Mouse (Mus musculus) MEL (cell line): ENCODE results near the gene Crb3. TPM values are rescaled to one million over a fixed set of nuclear protein-coding genes. Genes with fewer than 3 reads are reported as not detected.

Experiments
- DNase-seq: peaks from one replicate; pipeline ENCODE4 v3.0.0; 2011; ENCODE audit warnings: low read depth, low spot score
- H3K27ac ChIP-seq: 2 replicates; pipeline ENCODE4 v1.5.1; 2012; ENCODE audit warnings: low read depth, mild to moderate bottlenecking, control low read depth, low read length, moderate library complexity; ENCODE audit not compliant: control insufficient read depth
- H3K27me3 ChIP-seq, 2 experiments: fragments of 150-350 bp in 1 of 2; sonication (generic) in 1 of 2; 2 replicates each; pipeline ENCODE4 v1.6.1; 2012; ENCODE audit warnings: low read length in 2 of 2, mild to moderate bottlenecking in 2 of 2, improper control_type of control experiment in 1 of 2, moderate library complexity in 1 of 2; ENCODE audit not compliant: insufficient read depth in 2 of 2, control insufficient read depth in 1 of 2
- H3K36me3 ChIP-seq, 2 experiments: 2 replicates each; pipeline ENCODE4 v1.6.1; 2012 to 2014; ENCODE audit warnings: low read length in 2 of 2, improper control_type of control experiment in 1 of 2, inconsistent platforms in 1 of 2, mild to moderate bottlenecking in 1 of 2; ENCODE audit not compliant: insufficient read depth in 2 of 2, control insufficient read depth in 1 of 2
- H3K4me1 ChIP-seq, 2 experiments: fragments of 150-350 bp in 1 of 2; sonication (generic) in 1 of 2; 2 replicates each; pipeline ENCODE4 v1.6.1; 2012; ENCODE audit warnings: low read length in 2 of 2, improper control_type of control experiment in 1 of 2, mild to moderate bottlenecking in 1 of 2; ENCODE audit not compliant: insufficient read depth in 2 of 2, control insufficient read depth in 1 of 2
- H3K4me3 ChIP-seq, 2 experiments: fragments of 150-350 bp in 1 of 2; sonication (generic) in 1 of 2; 2 replicates each; pipeline ENCODE4 v1.5.1; 2012; ENCODE audit warnings: low read depth in 2 of 2, low read length in 2 of 2, mild to moderate bottlenecking in 2 of 2, moderate library complexity in 2 of 2, control low read depth in 1 of 2, improper control_type of control experiment in 1 of 2; ENCODE audit not compliant: control insufficient read depth in 1 of 2, insufficient read depth in 1 of 2
- H3K79me2 ChIP-seq: 2 replicates; pipeline ENCODE4 v1.6.1; 2012; ENCODE audit warnings: mild to moderate bottlenecking, low read length, moderate library complexity; ENCODE audit not compliant: control insufficient read depth, poor library complexity, insufficient read depth
- H3K9ac ChIP-seq: 2 replicates; pipeline ENCODE4 v1.6.1; 2012; ENCODE audit warnings: low read depth, mild to moderate bottlenecking, control low read depth, low read length, moderate library complexity; ENCODE audit not compliant: control insufficient read depth, poor library complexity, severe bottlenecking
- H3K9me3 ChIP-seq: fragments of 150-350 bp; sonication (generic); replicated peaks from 2 replicates; pipeline ENCODE4 v1.6.1; 2012; ENCODE audit warnings: mild to moderate bottlenecking, low read length, improper control_type of control experiment, moderate library complexity; ENCODE audit not compliant: insufficient read depth
- E2F4 ChIP-seq: IDR thresholded peaks from 2 replicates; pipeline ENCODE4 v1.6.1; 2011; ENCODE audit warnings: low read depth, low read length, improper control_type of control experiment, borderline replicate concordance
- ELF1 ChIP-seq: IDR thresholded peaks from 2 replicates; pipeline ENCODE4 v1.6.1; 2014; ENCODE audit warnings: low read depth, mild to moderate bottlenecking, inconsistent platforms, low read length, improper control_type of control experiment, moderate library complexity
- GABPA ChIP-seq: IDR thresholded peaks from 2 replicates; pipeline ENCODE4 v1.6.1; 2012; ENCODE audit warnings: low read depth, mild to moderate bottlenecking, inconsistent platforms, low read length, improper control_type of control experiment, moderate library complexity
- HCFC1 ChIP-seq: IDR thresholded peaks from 2 replicates; pipeline ENCODE4 v1.6.1; 2012; ENCODE audit warnings: low read depth, mild to moderate bottlenecking, inconsistent platforms, low read length, improper control_type of control experiment, moderate library complexity
- JUND ChIP-seq: IDR thresholded peaks from 2 replicates; pipeline ENCODE4 v1.6.1; 2011; ENCODE audit warnings: low read depth, mild to moderate bottlenecking, improper control_type of control experiment, low read length
- MEF2A ChIP-seq: IDR thresholded peaks from 2 replicates; pipeline ENCODE4 v1.6.1; 2014; ENCODE audit warnings: low read depth, mild to moderate bottlenecking, inconsistent platforms, low read length, improper control_type of control experiment; ENCODE audit not compliant: poor library complexity, insufficient replicate concordance, severe bottlenecking; ENCODE audit errors: extremely low read depth
- MYC ChIP-seq: IDR thresholded peaks from 2 replicates; pipeline ENCODE4 v1.6.1; 2011; ENCODE audit warnings: low read depth, mild to moderate bottlenecking, low read length, improper control_type of control experiment, moderate library complexity
- NELFE ChIP-seq: IDR thresholded peaks from 2 replicates; pipeline ENCODE4 v1.6.1; 2011; ENCODE audit warnings: low read depth, low read length, improper control_type of control experiment
- POLR2A ChIP-seq, 2 experiments: IDR thresholded peaks; 2 replicates each; pipeline ENCODE4 v1.6.1; 2011 to 2012; ENCODE audit warnings: low read length in 2 of 2, mild to moderate bottlenecking in 2 of 2, control low read depth in 1 of 2, improper control_type of control experiment in 1 of 2, low read depth in 1 of 2, moderate library complexity in 1 of 2; ENCODE audit not compliant: control insufficient read depth in 1 of 2, insufficient read depth in 1 of 2, poor library complexity in 1 of 2
- SIN3A ChIP-seq: IDR thresholded peaks from 2 replicates; pipeline ENCODE4 v1.6.1; 2012; ENCODE audit warnings: low read length, improper control_type of control experiment, inconsistent platforms
- TCF12 ChIP-seq: IDR thresholded peaks from 2 replicates; pipeline ENCODE4 v1.6.1; 2014; ENCODE audit warnings: low read depth, mild to moderate bottlenecking, inconsistent platforms, low read length, improper control_type of control experiment, moderate library complexity
- UBTF ChIP-seq: IDR thresholded peaks from 2 replicates; pipeline ENCODE4 v1.6.1; 2012; ENCODE audit warnings: low read depth, mild to moderate bottlenecking, inconsistent platforms, low read length, improper control_type of control experiment, moderate library complexity, borderline replicate concordance; ENCODE audit not compliant: insufficient read depth
- polyA plus RNA-seq, 2 experiments: library from polyadenylated mRNA; stranded (reverse) in 1 of 2; unstranded in 1 of 2; fragments of >175 nt in 1 of 2; fragments of >200 nt in 1 of 2; gene quantifications; 2 replicates each; pipeline versions ENCODE4 v1.2.1 to v1.2.4; 2012; ENCODE audit warnings: low replicate concordance in 2 of 2, low read depth in 1 of 2; ENCODE audit not compliant: insufficient read length in 2 of 2, insufficient read depth in 1 of 2, missing spikeins in 1 of 2
- total RNA-seq: library from RNA; depleted of rRNA; stranded (reverse); fragments of 300-350 nt; gene quantifications from 2 replicates; pipeline ENCODE4 v1.2.3, GENCODE M21; 2012

The Crb3 gene
- total and polyA plus RNA-seq, 3 experiments = 0.19 TPM; not detected in 2

- Histone ChIP-seq H3K9ac (peak within 1 kb of the TSS; percentile 63), H3K27ac (peak within 1 kb of the TSS; percentile 44)
- peak; percentile 65 for DNase-seq
Measured at GRCm38 (mm10) chr17:57105181-57106034, 46.5 kb downstream of the Crb3 start, which contains the start of gene Tnfsf9. TSS of gene Tnfsf9 (plus strand) at chr17:57105325.

GRCm38 (mm10) chr17:57106035-57106368 is 47.1 kb downstream of the Crb3 start:
- H3K4me1 ChIP-seq = peaks cover 2 to 31% of the 10 kb centered on the region in 2 experiments
- H3K4me3 ChIP-seq = peak overlapping the region; percentile 23 to 67; a peak in 3 of 4 replicates
- H3K9me3 ChIP-seq = no peaks in the 10 kb centered on the region
- H3K9ac ChIP-seq = no peak overlapping the region
- DNase-seq = no peak
- TF ChIP-seq TCF12 (no peak), POLR2A (IDR thresholded peaks at IDR 0.05; ENCODE audit: control insufficient read depth in 1 of 2, insufficient read depth in 1 of 2, low read depth in 1 of 2, low read length in 2 of 2, poor library complexity in 1 of 2) (no peak), GABPA (no peak), JUND (no peak), E2F4 (no peak), HCFC1 (no peak)
- TF ChIP-seq, all 39 proteins: peak for 0
- Histone ChIP-seq H3K79me2 (no peaks in the 10 kb centered on the region), H3K27ac (no peak overlapping the region), H3K36me3 (peaks cover 0 to 25% of the 10 kb centered on the region in 2 experiments; a peak in 2 of 4 replicates), H3K27me3 (no peaks in the 10 kb centered on the region)

More at GRCm38 (mm10) chr17:57105181-57106034, 46.5 kb downstream of the Crb3 start, which contains the start of gene Tnfsf9:
- no peaks in the 10 kb centered on the region for H3K27me3 ChIP-seq
- H3K4me3 ChIP-seq = peak within 1 kb of the TSS; percentile 67 to 96
- peak in 1 of 2 experiments; percentile 47; a peak in 1 of 4 replicates for TF ChIP-seq POLR2A (IDR thresholded peaks at IDR 0.05; ENCODE audit: control insufficient read depth in 1 of 2, insufficient read depth in 1 of 2, low read depth in 1 of 2, low read length in 2 of 2, poor library complexity in 1 of 2)
- TF ChIP-seq GABPA = no peak
- no peak for TF ChIP-seq MEF2A
- TF ChIP-seq UBTF = 0 out of 2 replicates have a peak, but pooled peaks have one; percentile 49
- 0 out of 2 replicates have a peak, but pooled peaks have one; percentile 23 for TF ChIP-seq MYC
- peak; percentile 49; the same call in 1 of the 2 replicates for TF ChIP-seq ELF1
- peak; percentile 23; the same call in 1 of the 2 replicates for TF ChIP-seq NELFE
- peak; percentile 23; the same call in 1 of the 2 replicates for TF ChIP-seq SIN3A
- TF ChIP-seq, all 39 proteins: peak for 6
- H3K36me3 ChIP-seq = peaks cover 0 to 23% of the 10 kb centered on the region in 2 experiments; a peak in 2 of 4 replicates
- no peaks in the 10 kb centered on the region for H3K79me2 ChIP-seq
- peaks cover 2 to 31% of the 10 kb centered on the region in 2 experiments for H3K4me1 ChIP-seq
- H3K9me3 ChIP-seq = no peaks in the 10 kb centered on the region
